Mouse (Mus musculus) neural tube, embryonic 14.5 days (tissue): Measurements from ENCODE around the gene Nfkbie. TPM values are rescaled to one million over a fixed set of nuclear protein-coding genes. Genes with fewer than 3 reads are reported as not detected.

Experiments used
- ATAC-seq: fragments of 200-750 bp; cut with Nextera tagmentation; 2 replicates; pipeline ENCODE4 v1.8.0; 2017; ENCODE audit warnings: low read depth, mild to moderate bottlenecking, moderate TSS enrichment, moderate library complexity
- H3K27ac ChIP-seq: fragments of 300-500 bp; sonication (generic); 2 replicates; pipeline ENCODE4 v1.5.1; 2014; ENCODE audit warnings: low read depth, mild to moderate bottlenecking, control low read depth, low read length, moderate library complexity, mixed read lengths
- H3K27me3 ChIP-seq: fragments of 300-500 bp; sonication (generic); 2 replicates; pipeline ENCODE4 v1.6.1; 2014; ENCODE audit warnings: low read length; ENCODE audit not compliant: control insufficient read depth, insufficient read depth
- H3K36me3 ChIP-seq: fragments of 300-500 bp; sonication (generic); 2 replicates; pipeline ENCODE4 v1.6.1; 2014; ENCODE audit warnings: low read length, mixed read lengths; ENCODE audit not compliant: control insufficient read depth, insufficient read depth
- H3K4me1 ChIP-seq: fragments of 300-500 bp; sonication (generic); 2 replicates; pipeline ENCODE4 v1.6.1; 2014; ENCODE audit warnings: low read length; ENCODE audit not compliant: control insufficient read depth, insufficient read depth
- H3K4me2 ChIP-seq: fragments of 300-500 bp; sonication (generic); 2 replicates; pipeline ENCODE4 v1.6.1; 2014; ENCODE audit warnings: mild to moderate bottlenecking, low read depth, low read length, control low read depth
- H3K4me3 ChIP-seq: fragments of 300-500 bp; sonication (generic); 2 replicates; pipeline ENCODE4 v1.5.1; 2014; ENCODE audit warnings: low read depth, low read length, control low read depth, mixed read lengths
- H3K9ac ChIP-seq: fragments of 300-500 bp; sonication (generic); replicated peaks from 2 replicates; pipeline ENCODE4 v1.6.1; 2014; ENCODE audit warnings: low read depth, mild to moderate bottlenecking, control low read depth, low read length, mixed read lengths
- H3K9me3 ChIP-seq: fragments of 300-500 bp; sonication (generic); 2 replicates; pipeline ENCODE4 v1.6.1; 2016; ENCODE audit warnings: low read length; ENCODE audit not compliant: control insufficient read depth
- WGBS: fragments of 180-500 bp; shearing (Covaris S2); extraction: QIAGEN DNeasy Blood & Tissue Kit; methylation state at CpG from one replicate; pipeline ENCODE4 v1.1.7; 2014; 5-methylcytosine and 5-hydroxymethylcytosine counted together
- polyA plus RNA-seq: library from polyadenylated mRNA; unstranded; fragments of >200 nt; fragmentation: Nextera tagmentation; extraction: Ambion mirVana; gene quantifications from 2 replicates; pipeline ENCODE4 v1.2.1, GENCODE M21; 2014

The Nfkbie gene
- polyA plus RNA-seq, 1 experiment from 2014 or later, result 4.2 TPM

GRCm38 (mm10) chr17:45538394-45538793 lies 17.1 kb upstream of the Nfkbie start:
- H3K36me3 ChIP-seq, result no peaks in the 10 kb centered on the region
- no peak overlapping the region for H3K27ac ChIP-seq
- H3K9ac ChIP-seq, result no peak overlapping the region
- H3K4me1 ChIP-seq, result no peaks in the 10 kb centered on the region
- H3K9me3 ChIP-seq, result no peaks in the 10 kb centered on the region
- no peak overlapping the region for H3K4me3 ChIP-seq
- ATAC-seq, result no peak
- H3K27me3 ChIP-seq, result no peaks in the 10 kb centered on the region
- no peak overlapping the region for H3K4me2 ChIP-seq
- WGBS, result 71% methylated on average over 4 of the region's 4 CpGs

DNA sequence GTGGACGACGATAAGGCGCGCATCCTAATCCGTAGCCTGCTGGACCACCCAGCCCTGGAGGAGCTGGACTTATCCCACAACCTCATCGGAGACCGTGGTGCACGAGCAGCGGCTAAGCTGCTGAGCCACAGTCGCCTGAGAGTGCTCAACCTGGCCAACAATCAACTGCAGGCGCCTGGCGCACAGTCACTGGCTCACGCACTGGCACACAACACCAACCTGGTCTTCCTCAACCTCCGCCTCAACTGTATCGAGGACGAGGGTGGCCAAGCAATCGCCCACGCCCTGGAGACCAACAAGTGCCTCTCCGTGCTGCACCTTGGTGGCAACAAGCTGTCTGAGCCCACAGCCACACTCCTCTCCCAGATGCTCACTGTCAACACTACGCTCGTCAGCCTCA lies 15.8 kb upstream of the Nfkbie start:
- H3K9me3 ChIP-seq, result no peaks in the 10 kb centered on the region
- H3K36me3 ChIP-seq, result peaks cover 3% of the 10 kb centered on the region; the same call in 1 of the 2 replicates
- H3K4me1 ChIP-seq, result peaks cover 5% of the 10 kb centered on the region; the same call in 1 of the 2 replicates
- no peak overlapping the region for H3K27ac ChIP-seq
- ATAC-seq, result no peak
- H3K4me2 ChIP-seq, result no peak overlapping the region
- H3K9ac ChIP-seq, result no peak overlapping the region
- 84% methylated on average over 21 of the region's 21 CpGs for WGBS
- no peak overlapping the region for H3K4me3 ChIP-seq
- no peaks in the 10 kb centered on the region; the same call in 1 of the 2 replicates for H3K27me3 ChIP-seq

GRCm38 (mm10) chr17:45542129-45542528 lies 13.4 kb upstream of the Nfkbie start:
- H3K4me2 ChIP-seq, result no peak overlapping the region
- no peak for ATAC-seq
- 34% methylated on average over 6 of the region's 6 CpGs for WGBS
- peaks cover 16% of the 10 kb centered on the region for H3K27me3 ChIP-seq
- no peak overlapping the region for H3K27ac ChIP-seq
- H3K4me3 ChIP-seq, result no peak overlapping the region
- H3K36me3 ChIP-seq, result peaks cover 19% of the 10 kb centered on the region
- H3K9me3 ChIP-seq, result no peaks in the 10 kb centered on the region
- no peak overlapping the region for H3K9ac ChIP-seq
- peaks cover 13% of the 10 kb centered on the region for H3K4me1 ChIP-seq

DNA sequence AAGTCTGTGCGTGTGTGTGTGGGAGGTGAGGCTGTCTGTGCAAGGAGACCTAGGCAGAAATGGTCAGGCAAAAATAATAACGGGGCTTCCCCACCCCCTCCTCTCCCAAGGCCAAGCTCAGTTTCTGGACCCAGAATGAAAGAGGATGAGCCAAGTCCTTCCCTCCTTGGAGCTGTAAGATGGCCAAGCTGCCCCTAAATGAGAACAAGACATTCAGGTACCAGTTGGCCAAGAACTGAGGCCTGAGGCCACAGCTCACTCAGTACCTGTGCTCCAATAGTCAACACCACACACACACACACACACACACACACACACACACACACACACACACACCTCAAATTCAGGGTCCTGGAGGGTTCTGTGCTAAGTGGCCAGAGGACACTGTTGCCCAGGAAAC lies 12.8 kb upstream of the Nfkbie start:
- Histone ChIP-seq H3K4me2 (no peak overlapping the region), H3K4me3 (no peak overlapping the region), H3K36me3 (peaks cover 19% of the 10 kb centered on the region), H3K27ac (no peak overlapping the region), H3K27me3 (peaks cover 19% of the 10 kb centered on the region), H3K4me1 (peaks cover 14% of the 10 kb centered on the region), H3K9ac (no peak overlapping the region), H3K9me3 (no peaks in the 10 kb centered on the region)
- 81% methylated on average over 2 of the region's 2 CpGs for WGBS
- ATAC-seq, result no peak

DNA sequence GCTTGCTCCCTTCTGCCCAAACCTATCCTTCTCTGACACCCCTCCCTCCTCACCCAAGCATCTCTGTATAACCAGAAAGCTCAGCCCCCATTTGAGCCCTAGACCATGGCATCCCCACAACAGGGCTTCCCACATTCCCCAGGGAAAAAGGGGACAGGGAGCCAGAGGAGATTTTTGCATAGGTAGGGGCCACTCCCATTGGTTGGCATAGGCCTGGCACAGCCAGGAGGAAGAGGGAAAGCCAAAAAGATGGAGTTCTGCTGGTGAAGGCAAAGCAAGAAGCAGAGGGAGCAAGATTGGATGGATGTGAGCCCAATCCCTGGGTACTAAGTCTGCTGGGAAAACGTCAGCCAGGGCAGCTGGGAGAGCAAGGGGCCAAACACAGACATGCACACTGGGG lies 12.4 kb upstream of the Nfkbie start:
- Histone ChIP-seq H3K27me3 (peaks cover 19% of the 10 kb centered on the region), H3K4me3 (no peak overlapping the region), H3K4me2 (no peak overlapping the region), H3K4me1 (peaks cover 18% of the 10 kb centered on the region), H3K27ac (no peak overlapping the region), H3K9me3 (no peaks in the 10 kb centered on the region), H3K9ac (no peak overlapping the region), H3K36me3 (peaks cover 19% of the 10 kb centered on the region)
- WGBS, result 38% methylated on average over 1 of the region's 1 CpGs
- no peak for ATAC-seq

DNA sequence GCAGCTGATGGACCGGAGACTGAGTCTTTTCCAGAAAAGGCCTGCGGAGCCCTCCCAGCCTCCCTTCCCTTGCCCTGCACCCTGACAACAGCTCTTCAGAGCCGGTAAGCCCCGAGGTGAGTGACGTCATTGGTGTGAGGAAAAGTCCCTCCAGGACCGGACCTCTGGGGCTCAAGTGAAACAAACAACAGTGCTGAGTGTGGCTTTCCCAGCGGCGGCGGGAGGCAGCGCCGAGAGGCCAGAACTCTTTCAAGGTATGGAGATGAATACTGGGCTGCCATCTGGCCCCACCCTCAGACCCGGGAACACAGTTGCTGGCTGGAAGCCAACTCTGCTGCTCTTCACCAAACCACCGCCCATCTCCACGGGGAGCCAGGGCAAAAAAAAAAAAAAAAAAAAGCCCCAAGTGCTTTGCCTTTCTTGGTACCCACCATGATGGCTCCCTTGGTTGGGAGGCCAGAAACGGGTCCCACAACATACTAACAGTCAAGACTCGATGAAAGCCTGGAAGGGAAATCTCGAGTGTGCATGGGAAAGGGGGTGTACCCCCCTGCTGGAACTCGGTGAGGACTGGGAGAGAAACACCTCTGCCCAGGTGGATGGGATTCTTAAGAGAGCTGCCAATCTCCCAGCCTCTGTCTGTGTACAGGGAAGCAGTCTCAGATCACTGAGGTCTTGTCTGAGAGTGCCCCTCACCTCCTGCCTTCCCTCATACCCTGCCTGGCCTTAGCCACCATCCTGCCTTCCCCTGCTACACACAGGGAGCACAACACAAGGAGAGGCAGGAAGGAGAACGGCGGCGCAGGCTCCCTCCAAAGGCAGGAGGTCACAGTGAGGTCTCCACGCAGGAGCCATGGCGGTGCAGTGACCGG lies 11.3 kb upstream of the Nfkbie start:
- H3K4me1 ChIP-seq, result peaks cover 19% of the 10 kb centered on the region
- no peak overlapping the region for H3K4me2 ChIP-seq
- H3K4me3 ChIP-seq, result no peak overlapping the region

GRCm38 (mm10) chr17:45544873-45545277 lies 10.6 kb upstream of the Nfkbie start:
- H3K27me3 ChIP-seq, result peaks cover 19% of the 10 kb centered on the region
- peak overlapping the region; percentile 27 for H3K4me2 ChIP-seq
- H3K27ac ChIP-seq, result no peak overlapping the region
- peak overlapping the region; percentile 5; the same call in 1 of the 2 replicates for H3K4me3 ChIP-seq
- peaks cover 21% of the 10 kb centered on the region for H3K4me1 ChIP-seq
- WGBS, result 3% methylated on average over 45 of the region's 46 CpGs
- ATAC-seq, result no peak
- H3K36me3 ChIP-seq, result peaks cover 19% of the 10 kb centered on the region
- H3K9me3 ChIP-seq, result no peaks in the 10 kb centered on the region
- 0 out of 2 replicates have a peak overlapping the region, but pooled peaks have one; percentile 25 for H3K9ac ChIP-seq

More for the DNA sequence above, 11.3 kb upstream of the Nfkbie start:
- Histone ChIP-seq H3K9me3 (no peaks in the 10 kb centered on the region), H3K36me3 (peaks cover 19% of the 10 kb centered on the region), H3K9ac (no peak overlapping the region), H3K27me3 (peaks cover 19% of the 10 kb centered on the region), H3K27ac (no peak overlapping the region)
- 6% methylated on average over 24 of the region's 24 CpGs for WGBS
- ATAC-seq, result no peak

DNA sequence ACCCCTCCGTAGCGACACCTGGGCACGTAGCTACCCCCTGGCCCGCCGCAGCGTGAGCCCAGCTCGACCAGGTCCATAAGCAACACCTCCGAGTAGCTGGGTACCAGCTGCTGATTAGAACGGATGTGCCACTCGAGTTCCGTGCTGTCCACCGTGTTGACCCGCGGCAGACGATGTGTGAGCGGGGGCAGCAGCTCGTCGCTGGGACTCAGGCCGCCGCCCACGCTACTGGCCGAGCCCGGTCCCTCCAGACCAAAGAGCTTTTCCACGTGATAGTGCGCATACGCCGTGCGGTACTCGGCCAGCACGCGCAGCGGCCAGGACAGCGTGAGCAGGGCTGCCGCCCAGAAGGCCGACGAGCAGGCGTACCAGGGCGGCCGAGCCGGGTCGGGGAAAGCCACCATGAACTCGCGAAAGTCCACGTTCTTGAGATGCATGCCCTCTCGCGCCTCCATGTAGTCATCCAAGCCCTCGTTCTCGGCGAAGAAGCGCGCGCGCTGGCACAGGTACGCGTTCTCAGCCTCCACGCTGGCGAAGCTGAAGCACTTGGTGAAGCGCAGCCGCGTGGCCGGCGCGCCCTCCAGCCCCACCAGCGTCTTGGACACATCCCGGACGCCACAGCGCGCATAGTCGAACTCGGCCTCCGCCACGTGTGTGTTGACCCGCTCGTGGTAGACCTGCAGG lies 10.1 kb upstream of the Nfkbie start:
- no peaks in the 10 kb centered on the region for H3K9me3 ChIP-seq
- H3K27ac ChIP-seq, result no peak overlapping the region
- ATAC-seq, result no peak
- H3K4me1 ChIP-seq, result peaks cover 21% of the 10 kb centered on the region
- 11% methylated on average over 74 of the region's 74 CpGs for WGBS
- peaks cover 19% of the 10 kb centered on the region for H3K27me3 ChIP-seq
- 0 out of 2 replicates have a peak overlapping the region, but pooled peaks have one; percentile 25 for H3K9ac ChIP-seq
- H3K36me3 ChIP-seq, result peaks cover 19% of the 10 kb centered on the region
- peak overlapping the region; percentile 27 for H3K4me2 ChIP-seq
- H3K4me3 ChIP-seq, result peak overlapping the region; percentile 5; the same call in 1 of the 2 replicates

DNA sequence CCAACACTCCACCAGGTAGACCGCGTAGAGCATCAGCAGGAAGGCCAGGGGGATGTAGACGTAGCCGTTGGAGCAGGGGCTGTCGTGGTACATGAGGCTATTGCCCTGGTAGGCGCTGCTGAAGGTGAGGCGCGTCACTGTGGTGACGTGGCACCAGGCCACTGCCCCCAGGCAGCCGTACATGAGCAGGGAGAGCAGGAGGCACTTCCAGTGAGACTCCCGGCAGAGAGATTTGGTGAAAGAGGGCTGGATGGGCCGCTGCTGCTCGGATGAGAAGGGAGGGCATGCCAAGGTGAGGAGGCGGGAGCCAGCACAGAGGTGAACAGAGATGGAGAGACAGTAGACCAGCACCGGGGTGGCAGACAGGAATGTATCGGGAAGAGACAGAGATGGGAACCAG lies 8.6 kb upstream of the Nfkbie start:
- no peak overlapping the region for H3K4me3 ChIP-seq
- H3K36me3 ChIP-seq, result peaks cover 19% of the 10 kb centered on the region
- H3K9ac ChIP-seq, result no peak overlapping the region
- H3K4me2 ChIP-seq, result no peak overlapping the region
- peaks cover 19% of the 10 kb centered on the region for H3K27me3 ChIP-seq
- H3K4me1 ChIP-seq, result peaks cover 21% of the 10 kb centered on the region
- H3K9me3 ChIP-seq, result no peaks in the 10 kb centered on the region
- 63% methylated on average over 16 of the region's 16 CpGs for WGBS
- no peak overlapping the region for H3K27ac ChIP-seq
- no peak for ATAC-seq
